Mouse (Mus musculus) heart, postnatal 0 days (tissue): ENCODE data around the gene Fbxw2.

ENCODE experiments used
- CTCF ChIP-seq: IDR thresholded peaks from 2 replicates; pipeline ENCODE4 v1.5.1; 2016; ENCODE audit warnings: antibody characterized with exemption, control low read depth, low read depth
- EP300 ChIP-seq: IDR thresholded peaks from 2 replicates; pipeline ENCODE4 v1.6.1; 2016; ENCODE audit warnings: antibody characterized with exemption, low read depth

DNA sequence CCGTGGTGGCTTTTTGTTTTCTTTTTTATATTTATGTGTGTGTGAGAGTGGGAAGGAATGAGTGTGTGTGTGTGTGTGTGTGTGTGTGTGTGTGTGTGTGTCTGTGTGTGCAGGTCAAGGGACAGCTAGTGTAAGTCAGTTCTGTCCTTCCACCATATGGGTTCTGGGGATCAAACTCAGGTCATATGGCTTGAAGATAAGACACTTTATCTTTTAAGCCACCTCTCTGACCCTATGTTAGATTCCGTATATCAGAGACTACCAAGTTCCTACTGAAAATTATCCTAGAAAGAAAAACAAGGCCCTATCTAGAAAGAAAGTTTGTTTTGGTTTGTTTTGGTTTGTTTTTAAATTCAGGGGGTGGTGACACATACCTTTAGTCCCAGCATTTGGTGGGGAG, 63.9 kb downstream of the Fbxw2 start:
- TF ChIP-seq CTCF (no peak), EP300 (no peak)
